Mouse (Mus musculus) testis, adult 2 months (tissue): ENCODE results near the gene Ifih1.

Experiments used
- CTCF ChIP-seq: fragments of 200-500 bp; IDR thresholded peaks from 2 replicates; pipeline ENCODE4 v1.5.1; 2012; ENCODE audit warnings: low read depth, mild to moderate bottlenecking, inconsistent platforms, low read length, moderate library complexity; ENCODE audit not compliant: control insufficient read depth, insufficient read depth, insufficient replicate concordance
- POLR2A ChIP-seq: fragments of 200-500 bp; IDR thresholded peaks from 2 replicates; pipeline ENCODE4 v1.6.1; 2012; ENCODE audit warnings: low read depth, mild to moderate bottlenecking, inconsistent platforms, low read length, moderate library complexity; ENCODE audit not compliant: control insufficient read depth

DNA sequence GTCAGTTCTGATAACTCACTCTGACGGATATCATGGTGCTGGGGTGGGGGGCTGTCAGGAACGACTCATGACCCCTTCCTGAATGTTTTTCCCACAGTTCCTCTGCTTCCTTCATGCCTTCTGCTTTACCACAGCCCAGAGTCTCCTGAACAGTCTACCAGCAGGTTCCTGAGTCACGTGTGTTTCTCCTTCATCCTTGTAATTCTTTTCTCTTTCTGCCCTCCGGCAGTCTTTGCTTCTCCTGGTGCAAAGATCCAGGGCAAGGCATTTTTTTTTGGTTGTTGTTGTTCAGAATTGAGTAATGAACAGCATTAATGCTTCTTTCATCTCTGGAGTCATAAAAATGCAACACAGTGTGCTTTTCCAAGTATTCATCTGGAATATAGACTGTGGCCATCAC, 24.7 kb upstream of the Ifih1 start:
- TF ChIP-seq CTCF (no peak), POLR2A (no peak)
